Mouse (Mus musculus) kidney, postnatal 0 days (tissue): Measurements from ENCODE around the gene E030018B13Rik. TPM values are rescaled to one million over a fixed set of nuclear protein-coding genes. Genes with fewer than 3 reads are reported as not detected.

ENCODE experiments used
- ATAC-seq: fragments of 200-750 bp; cut with Nextera tagmentation; replicated peaks from 2 replicates; pipeline ENCODE4 v1.8.0; 2017; ENCODE audit warnings: low read depth, moderate number of reproducible peaks, moderate TSS enrichment, moderate library complexity; ENCODE audit not compliant: low FRiP score
- DNase-seq: peaks from one replicate; pipeline ENCODE4 v3.0.0-alpha.2; 2016; ENCODE audit warnings: low spot score
- H3K27ac ChIP-seq: fragments of 300-500 bp; sonication (generic); 2 replicates; pipeline ENCODE4 v1.5.1; 2014; ENCODE audit warnings: mild to moderate bottlenecking
- H3K27me3 ChIP-seq: fragments of 300-500 bp; sonication (generic); 2 replicates; pipeline ENCODE4 v1.6.1; 2014; ENCODE audit warnings: low read length, mixed read lengths; ENCODE audit not compliant: insufficient read depth
- H3K36me3 ChIP-seq: fragments of 300-500 bp; sonication (generic); 2 replicates; pipeline ENCODE4 v1.6.1; 2014; ENCODE audit warnings: low read length, mixed read lengths; ENCODE audit not compliant: insufficient read depth
- H3K4me1 ChIP-seq: fragments of 300-500 bp; sonication (generic); replicated peaks from 2 replicates; pipeline ENCODE4 v1.6.1; 2014; ENCODE audit warnings: antibody characterized with exemption, low read length, mixed read lengths; ENCODE audit not compliant: insufficient read depth
- H3K4me2 ChIP-seq: fragments of 300-500 bp; sonication (generic); 2 replicates; pipeline ENCODE4 v1.6.1; 2014; ENCODE audit warnings: mild to moderate bottlenecking, low read length, moderate library complexity, mixed read lengths
- H3K4me3 ChIP-seq: fragments of 300-500 bp; sonication (generic); replicated peaks from 2 replicates; pipeline ENCODE4 v1.5.1; 2014; ENCODE audit warnings: low read depth, low read length
- H3K9ac ChIP-seq: fragments of 300-500 bp; sonication (generic); 2 replicates; pipeline ENCODE4 v1.6.1; 2014; ENCODE audit warnings: low read depth, low read length
- H3K9me3 ChIP-seq: fragments of 300-500 bp; sonication (generic); replicated peaks from 2 replicates; pipeline ENCODE4 v1.6.1; 2016; ENCODE audit warnings: low read length, inconsistent platforms, mixed read lengths
- CTCF ChIP-seq: IDR thresholded peaks from 2 replicates; pipeline ENCODE4 v1.5.1; 2016; ENCODE audit warnings: antibody characterized with exemption, low read depth, mild to moderate bottlenecking, moderate library complexity
- WGBS: fragments of 180-500 bp; shearing (Covaris S2); extraction: QIAGEN DNeasy Blood & Tissue Kit; methylation state at CpG from one replicate; pipeline ENCODE4 v1.1.7; 2014; 5-methylcytosine and 5-hydroxymethylcytosine counted together
- polyA plus RNA-seq: library from polyadenylated mRNA; unstranded; fragments of >200 nt; fragmentation: Nextera tagmentation; extraction: Ambion mirVana; gene quantifications from 2 replicates; pipeline ENCODE4 v1.2.1, GENCODE M21; 2015

Gene E030018B13Rik
- polyA plus RNA-seq, 1 experiment from 2014 or later: not detected

- DNase-seq (no peak), ATAC-seq (no peak)
- Histone ChIP-seq H3K4me2 (no peak overlapping the region), H3K36me3 (no peaks in the 10 kb centered on the region), H3K4me1 (no peaks in the 10 kb centered on the region), H3K27ac (no peak overlapping the region), H3K27me3 (no peaks in the 10 kb centered on the region), H3K9me3 (no peaks in the 10 kb centered on the region), H3K4me3 (no peak overlapping the region), H3K9ac (no peak overlapping the region)
- no peak for TF ChIP-seq CTCF
- 68% methylated on average over 5 of the region's 5 CpGs for WGBS
Observed at GRCm38 (mm10) chr7:63963632-63964031, 47.0 kb downstream of the E030018B13Rik start.

GRCm38 (mm10) chr7:63964121-63964520 is 47.5 kb downstream of the E030018B13Rik start:
- DNase-seq (no peak), ATAC-seq (no peak)
- WGBS: 82% methylated on average over 6 of the region's 6 CpGs

GRCm38 (mm10) chr7:63965135-63965534 is 48.5 kb downstream of the E030018B13Rik start:
- no peak for TF ChIP-seq CTCF
- Histone ChIP-seq H3K4me3 (no peak overlapping the region), H3K9ac (no peak overlapping the region), H3K27me3 (no peaks in the 10 kb centered on the region), H3K9me3 (no peaks in the 10 kb centered on the region), H3K4me1 (no peaks in the 10 kb centered on the region), H3K27ac (no peak overlapping the region), H3K4me2 (no peak overlapping the region), H3K36me3 (no peaks in the 10 kb centered on the region)
- WGBS: 61% methylated on average over 2 of the region's 2 CpGs
- no peak for DNase-seq
- no peak; the same call in 1 of the 2 replicates for ATAC-seq

More at GRCm38 (mm10) chr7:63964121-63964520, 47.5 kb downstream of the E030018B13Rik start:
- Histone ChIP-seq H3K4me2 (no peak overlapping the region), H3K4me3 (no peak overlapping the region), H3K9me3 (no peaks in the 10 kb centered on the region), H3K36me3 (no peaks in the 10 kb centered on the region), H3K27ac (no peak overlapping the region), H3K27me3 (no peaks in the 10 kb centered on the region), H3K9ac (no peak overlapping the region), H3K4me1 (no peaks in the 10 kb centered on the region)
- TF ChIP-seq CTCF: no peak

GRCm38 (mm10) chr7:63965635-63966418 is 49.2 kb downstream of the E030018B13Rik start:
- ATAC-seq: no peak
- no peak for DNase-seq
- no peak for TF ChIP-seq CTCF
- no peaks in the 10 kb centered on the region for H3K36me3 ChIP-seq
- no peaks in the 10 kb centered on the region for H3K9me3 ChIP-seq
- H3K4me3 ChIP-seq: no peak overlapping the region
- no peak overlapping the region for H3K27ac ChIP-seq
- H3K4me2 ChIP-seq: no peak overlapping the region
- H3K4me1 ChIP-seq: no peaks in the 10 kb centered on the region
- H3K9ac ChIP-seq: no peak overlapping the region
- 65% methylated on average over 5 of the region's 5 CpGs for WGBS
- no peaks in the 10 kb centered on the region for H3K27me3 ChIP-seq

DNA sequence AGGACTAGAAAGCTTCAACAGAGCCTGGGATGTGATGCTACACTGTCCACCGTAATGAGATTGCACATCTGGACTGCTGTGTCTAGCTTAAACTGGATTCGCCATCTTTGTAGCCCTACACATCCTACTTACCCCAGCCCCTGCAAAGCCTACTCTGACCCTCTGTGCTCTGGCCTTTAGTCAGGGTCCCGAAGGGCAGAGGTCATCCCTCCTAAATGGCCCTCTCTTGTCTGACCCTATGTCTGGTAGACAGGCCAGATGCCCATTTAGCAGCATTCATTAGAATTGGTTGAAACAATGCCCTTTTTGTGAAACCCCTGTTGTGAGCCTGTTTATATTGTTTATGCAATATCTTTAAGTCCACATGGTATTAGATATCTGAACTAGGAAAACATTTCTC is 53.3 kb downstream of the E030018B13Rik start:
- Histone ChIP-seq H3K4me2 (no peak overlapping the region), H3K27me3 (no peaks in the 10 kb centered on the region), H3K27ac (no peak overlapping the region), H3K9ac (no peak overlapping the region), H3K9me3 (no peaks in the 10 kb centered on the region), H3K4me3 (no peak overlapping the region), H3K36me3 (no peaks in the 10 kb centered on the region), H3K4me1 (no peaks in the 10 kb centered on the region)
- no peak for TF ChIP-seq CTCF
- DNase-seq (no peak), ATAC-seq (no peak)
- WGBS: 77% methylated on average over 3 of the region's 3 CpGs

Other genes starting within 250 kb of the E030018B13Rik start
- gene Klf13, start 22.1 kb downstream of the E030018B13Rik start, polyA plus RNA-seq: 27.5 and 28.8 TPM in 2 replicates
- 0.17 and 0.18 TPM in 2 replicates for gene Trpm1, start 237.0 kb downstream of the E030018B13Rik start, polyA plus RNA-seq